ENCODE assay signal across 8 mouse cellular contexts in genomic region chr19:10101341-10102053, GRCm38 (mm10). TPM values are rescaled to one million over a fixed set of nuclear protein-coding genes. Genes with fewer than 3 reads are reported as not detected.
DNase-seq lines count a peak whose midpoint lies in the region; ATAC-seq and TF ChIP-seq lines count a peak whose summit lies in the region.

TSS of gene Fads2 (minus strand) at chr19:10101746.

- no peak for TF ChIP-seq CTCF in ES-Bruce4 (IDR thresholded peaks at IDR 0.05; ENCODE audit: low read depth, low read length)
- no peak for TF ChIP-seq CTCF in thymus, adult 2 months (IDR thresholded peaks at IDR 0.05; ENCODE audit: borderline replicate concordance, control insufficient read depth, extremely low read depth, insufficient read depth, low read length, poor library complexity)

- no peaks in the 10 kb centered on the region for H3K36me3 ChIP-seq in ES-Bruce4 (ENCODE audit: control insufficient read depth, insufficient read depth, low read length, poor library complexity, severe bottlenecking)
- no peaks in the 10 kb centered on the region for H3K36me3 ChIP-seq in forebrain, embryonic 15.5 days
- no peaks in the 10 kb centered on the region for H3K36me3 ChIP-seq in thymus, adult 2 months (ENCODE audit: control insufficient read depth, insufficient read depth, low read length)

- intact Hi-C loops in heart, postnatal 14 days (cut with DNase I): loop anchor here (2.0 to 5.0 kb wide), 2 partner anchors 61 to 81 kb away; partner anchors contain the start of genes Fads1 and Fads3

- no peak for TF ChIP-seq EP300 in ES-Bruce4 (IDR thresholded peaks at IDR 0.05; ENCODE audit: insufficient read depth, low read depth, low read length)

- DNase-seq in cerebellum, adult 11 months: peak; percentile 38
- DNase-seq in heart, postnatal 14 days: peak; percentile 88
- DNase-seq in layer of hippocampus, adult 18-20 months (ENCODE audit: low spot score in 2 of 2): peak; percentile 87 to 92
- peak; percentile 86 to 87 for DNase-seq in lung, adult 18-20 months
- peak; percentile 93 for DNase-seq in ovary, adult 18-20 months (ENCODE audit: low spot score)
- DNase-seq in thymus, adult 2 months: peak; percentile 72

- H3K4me1 ChIP-seq in ES-Bruce4 (ENCODE audit: control insufficient read depth, insufficient read depth, low read length): no peaks in the 10 kb centered on the region
- peaks cover 49% of the 10 kb centered on the region for H3K4me1 ChIP-seq in forebrain, embryonic 15.5 days
- peaks cover 18% of the 10 kb centered on the region for H3K4me1 ChIP-seq in thymus, adult 2 months (replicated peaks; ENCODE audit: control insufficient read depth, insufficient read depth, low read length)

- under 1% methylated on average over 44 of the region's 57 CpGs for WGBS in forebrain, embryonic 15.5 days
- WGBS in thymus, adult 2 months: 1% methylated on average over 52 of the region's 57 CpGs

- peak within 1 kb of the TSS; percentile 79 for H3K9ac ChIP-seq in ES-Bruce4 (ENCODE audit: low read depth, poor library complexity, severe bottlenecking)
- peak within 1 kb of the TSS; percentile 94 for H3K9ac ChIP-seq in forebrain, embryonic 15.5 days (replicated peaks)

- no peaks in the 10 kb centered on the region for H3K27me3 ChIP-seq in ES-Bruce4 (ENCODE audit: control insufficient read depth, insufficient read depth, low read length, poor library complexity, severe bottlenecking)
- H3K27me3 ChIP-seq in forebrain, embryonic 15.5 days: no peaks in the 10 kb centered on the region
- H3K27me3 ChIP-seq in thymus, adult 2 months (ENCODE audit: control insufficient read depth, insufficient read depth, low read length): no peaks in the 10 kb centered on the region

- H3K9me3 ChIP-seq in ES-Bruce4 (replicated peaks; ENCODE audit: control insufficient read depth, insufficient read depth, low read length, poor library complexity, severe bottlenecking): no peaks in the 10 kb centered on the region
- no peaks in the 10 kb centered on the region for H3K9me3 ChIP-seq in forebrain, embryonic 15.5 days

- TF ChIP-seq POLR2A in ES-Bruce4 (IDR thresholded peaks at IDR 0.05; ENCODE audit: insufficient read depth, low read length): peak; percentile 20
- 0 out of 2 replicates have a peak, but pooled peaks have one; percentile 33 for TF ChIP-seq POLR2A in thymus, adult 2 months (IDR thresholded peaks at IDR 0.05; ENCODE audit: control insufficient read depth, extremely low read depth, insufficient read depth, low read length, poor library complexity)

- peak within 1 kb of the TSS; percentile 85 for H3K4me3 ChIP-seq in ES-Bruce4 (ENCODE audit: low read depth, low read length)
- H3K4me3 ChIP-seq in forebrain, embryonic 15.5 days: peak within 1 kb of the TSS; percentile 84
- peak within 1 kb of the TSS; percentile 64 for H3K4me3 ChIP-seq in thymus, adult 2 months (ENCODE audit: control insufficient read depth, insufficient read depth, low read length)

- peak; percentile 97 for ATAC-seq in forebrain, embryonic 15.5 days (replicated peaks)

- peak within 1 kb of the TSS; percentile 60 for H3K27ac ChIP-seq in ES-Bruce4 (ENCODE audit: insufficient read depth, low read length)
- peak within 1 kb of the TSS; percentile 99 for H3K27ac ChIP-seq in forebrain, embryonic 15.5 days (replicated peaks)
- no peak within 1 kb of the TSS for H3K27ac ChIP-seq in thymus, adult 2 months (ENCODE audit: control insufficient read depth, insufficient read depth, low read length)

- H3K4me2 ChIP-seq in forebrain, embryonic 15.5 days (replicated peaks): peak within 1 kb of the TSS; percentile 73

RNA-seq across cellular contexts. Expression of gene Fads2, which starts in this region (rescaled TPM):
- polyA plus RNA-seq in ES-Bruce4 (2011; ENCODE audit: insufficient read depth, insufficient read length, low read depth, missing spikeins): 84.5 and 104 TPM in 2 replicates
- polyA plus RNA-seq in forebrain, embryonic 15.5 days (2015; fragmentation: Nextera tagmentation; extraction: Ambion mirVana): 164 and 166 TPM in 2 replicates
- 1 to 10 TPM; 7.8 to 9.8 TPM for total RNA-seq in heart, postnatal 14 days (2021)
- total RNA-seq in layer of hippocampus, adult 18-20 months (2021): 100 to 1,000 TPM; 140 to 145 TPM
- 36.3 and 45.6 TPM in 2 replicates for polyA plus RNA-seq in thymus, adult 2 months (2012; rRNA removed)

Comparison
In these comparisons a context has a peak if more than half of its experiments do, and no peak if none do; other contexts are left out.
1. RNA of gene Fads2 (total RNA-seq): 140 to 145 TPM in layer of hippocampus, adult 18-20 months; 7.8 to 9.8 TPM in heart, postnatal 14 days; every median in the first group is over 10 times any median in the second.
2. DNase-seq: peak in every context shown above with its lines; median percentile 93 in ovary, adult 18-20 months; 90 in layer of hippocampus, adult 18-20 months; 88 in heart, postnatal 14 days; 86 in lung, adult 18-20 months; 72 in thymus, adult 2 months; 38 in cerebellum, adult 11 months.
3. Peak in every context shown above with its lines, with median percentiles within 50 percentile points of each other: H3K4me3 ChIP-seq.